Mouse (Mus musculus) heart, postnatal 36 days (tissue): ENCODE measurements around the gene Ptger3. TPM values are rescaled to one million over a fixed set of nuclear protein-coding genes. Genes with fewer than 3 reads are reported as not detected.

Experiments used
- DNase-seq, 2 experiments: peaks; one replicate each; pipeline ENCODE4 v3.0.0; 2021 to 2022
- intact Hi-C: fragments of 180-260 bp; cut with DNase I; formaldehyde crosslinking; loops from one replicate; pipeline ENCODE4 v1.15.1; 2025
- total RNA-seq, 2 experiments: library from RNA; stranded (reverse); gene quantifications; 2 replicates each; pipeline ENCODE4 v1.2.3; 2021

Ptger3 gene
- under 1 TPM; 0.16 to 0.94 TPM for total RNA-seq

- peak in 1 of 2 experiments; percentile 8 for DNase-seq
These were observed at the start of gene Ptger3 for GRCm38 (mm10) chr3:157566725-157567565. TSS of gene Ptger3 (plus strand) at chr3:157566892.

GRCm38 (mm10) chr3:157517992-157518391, 48.7 kb upstream of the Ptger3 start:
- intact Hi-C loops = no loop called here
- no peak for DNase-seq

More at GRCm38 (mm10) chr3:157566725-157567565, at the start of gene Ptger3:
- intact Hi-C loops = loop anchor here (10.0 kb wide), 1 partner anchor 508 kb away; no protein-coding TSS in a partner anchor

- DNase-seq = peak; percentile 18
- intact Hi-C loops = loop anchor here (1.0 kb wide), 1 partner anchor 288 kb away; no protein-coding TSS in a partner anchor
These were observed 46.3 kb upstream of the Ptger3 start for GRCm38 (mm10) chr3:157520433-157520832.

- no peak for DNase-seq
- intact Hi-C loops = no loop called here
These were observed 42.9 kb upstream of the Ptger3 start for GRCm38 (mm10) chr3:157523834-157524233.

- intact Hi-C loops = loop anchor here (5.0 kb wide), 1 partner anchor 501 kb away; no protein-coding TSS in a partner anchor
These were observed 35.1 kb upstream of the Ptger3 start for GRCm38 (mm10) chr3:157531585-157531984.

GRCm38 (mm10) chr3:157533964-157534785, 32.5 kb upstream of the Ptger3 start, which contains the start of gene Zranb2:
TSS of gene Zranb2 (plus strand) at chr3:157534160.
- DNase-seq = peak; percentile 97 to 98
- intact Hi-C loops = loop anchor here (1.0 to 5.0 kb wide), 2 partner anchors 413 to 498 kb away; partner anchors contain the start of gene Ankrd13c

More at GRCm38 (mm10) chr3:157531585-157531984, 35.1 kb upstream of the Ptger3 start:
- no peak for DNase-seq

- intact Hi-C loops = loop anchor here (1.0 to 5.0 kb wide), 2 partner anchors 412 to 497 kb away; partner anchors contain the start of gene Ankrd13c
- DNase-seq = no peak
These were observed 31.8 kb upstream of the Ptger3 start for GRCm38 (mm10) chr3:157534786-157535415.

GRCm38 (mm10) chr3:157549323-157549722, 17.4 kb upstream of the Ptger3 start:
- no peak for DNase-seq
- intact Hi-C loops = loop anchor here (10.0 kb wide), 1 partner anchor 465 kb away; no protein-coding TSS in a partner anchor

- intact Hi-C loops = loop anchor here (10.0 kb wide), 1 partner anchor 465 kb away; no protein-coding TSS in a partner anchor
- no peak for DNase-seq
These were observed 16.7 kb upstream of the Ptger3 start for GRCm38 (mm10) chr3:157549758-157550600.

GRCm38 (mm10) chr3:157565196-157565595, 1.5 kb upstream of the Ptger3 start:
- DNase-seq = no peak
- intact Hi-C loops = loop anchor here (1.0 to 10.0 kb wide), 2 partner anchors 152 to 510 kb away; no protein-coding TSS in a partner anchor

- intact Hi-C loops = loop anchor here (10.0 kb wide), 1 partner anchor 507 kb away; no protein-coding TSS in a partner anchor
- DNase-seq = no peak
These were observed 957 bp downstream of the Ptger3 start for GRCm38 (mm10) chr3:157567566-157568132.

GRCm38 (mm10) chr3:157572011-157572410, 5.3 kb downstream of the Ptger3 start:
- intact Hi-C loops = no loop called here
- DNase-seq = no peak

GRCm38 (mm10) chr3:157575441-157576342, 9.0 kb downstream of the Ptger3 start:
- intact Hi-C loops = no loop called here
- DNase-seq = no peak

- intact Hi-C loops = no loop called here
- no peak for DNase-seq
These were observed 9.6 kb downstream of the Ptger3 start for GRCm38 (mm10) chr3:157576343-157576722.

- intact Hi-C loops = no loop called here
- DNase-seq = no peak
These were observed 10.2 kb downstream of the Ptger3 start for GRCm38 (mm10) chr3:157576862-157577261.

GRCm38 (mm10) chr3:157578469-157579170, 11.9 kb downstream of the Ptger3 start:
- DNase-seq = no peak
- intact Hi-C loops = no loop called here

- no peak for DNase-seq
- intact Hi-C loops = no loop called here
These were observed 12.7 kb downstream of the Ptger3 start for GRCm38 (mm10) chr3:157579376-157579775.
